Comparison of ENCODE assay signal across 8 mouse cellular contexts in genomic region chr15:60822803-60823619, GRCm38 (mm10). TPM values are rescaled to one million over a fixed set of nuclear protein-coding genes. Genes with fewer than 3 reads are reported as not detected.
DNase-seq lines count a peak whose midpoint lies in the region; ATAC-seq and TF ChIP-seq lines count a peak whose summit lies in the region.

No protein-coding gene starts in this region.

- H3K27me3 ChIP-seq in erythroblast, embryonic 14.5 days (ENCODE audit: control insufficient read depth), result peaks cover 31% of the 10 kb centered on the region
- H3K27me3 ChIP-seq in heart, embryonic 12.5 days (replicated peaks), result no peaks in the 10 kb centered on the region
- H3K27me3 ChIP-seq in kidney, embryonic 16.5 days (ENCODE audit: insufficient read depth, low read length), result no peaks in the 10 kb centered on the region
- no peaks in the 10 kb centered on the region for H3K27me3 ChIP-seq in liver, adult 2 months (ENCODE audit: control insufficient read depth, insufficient read depth, low read length)

- peak overlapping the region; percentile 29 for H3K27ac ChIP-seq in embryonic fibroblast, embryonic 13.5 days (ENCODE audit: insufficient read depth, low read length)
- H3K27ac ChIP-seq in heart, embryonic 12.5 days (ENCODE audit: poor library complexity, severe bottlenecking), result peak overlapping the region; percentile 45
- peak overlapping the region; percentile 97 for H3K27ac ChIP-seq in kidney, embryonic 16.5 days (ENCODE audit: low read length)
- H3K27ac ChIP-seq in liver, adult 2 months (replicated peaks; ENCODE audit: insufficient read depth, low read depth, low read length), result peak overlapping the region; percentile 0; the same call in 1 of the 2 replicates

- TF ChIP-seq POLR2A in embryonic fibroblast, embryonic 13.5 days (IDR thresholded peaks at IDR 0.05; ENCODE audit: low read depth, low read length), result peak; percentile 64
- 0 out of 2 replicates have a peak, but pooled peaks have one; percentile 3 for TF ChIP-seq POLR2A in liver, adult 2 months (IDR thresholded peaks at IDR 0.05; ENCODE audit: extremely low read depth, insufficient read depth, low read length)

- peak; percentile 43; the same call in 1 of the 2 replicates for TF ChIP-seq CTCF in embryonic fibroblast, embryonic 13.5 days (IDR thresholded peaks at IDR 0.05; ENCODE audit: borderline replicate concordance, insufficient read depth, low read length)
- TF ChIP-seq CTCF in liver, adult 2 months (IDR thresholded peaks at IDR 0.05; ENCODE audit: low read depth, low read length), result peak; percentile 61

- peak overlapping the region; percentile 65 for H3K4me3 ChIP-seq in erythroblast, embryonic 14.5 days (replicated peaks)
- H3K4me3 ChIP-seq in embryonic fibroblast, embryonic 13.5 days (ENCODE audit: insufficient read depth, low read length), result peak overlapping the region; percentile 87
- peak overlapping the region; percentile 90 for H3K4me3 ChIP-seq in heart, embryonic 12.5 days
- H3K4me3 ChIP-seq in kidney, embryonic 16.5 days (ENCODE audit: low read length), result peak overlapping the region; percentile 89
- peak overlapping the region; percentile 82 for H3K4me3 ChIP-seq in liver, adult 2 months (ENCODE audit: insufficient read depth, low read depth, low read length)

- H3K4me2 ChIP-seq in heart, embryonic 12.5 days, result peak overlapping the region; percentile 100
- peak overlapping the region; percentile 98 for H3K4me2 ChIP-seq in kidney, embryonic 16.5 days (replicated peaks; ENCODE audit: low read depth, low read length)

- DNase-seq in liver, adult 2 months (ENCODE audit: extremely low read depth, low read depth, low spot score), result peak; percentile 67
- peak; percentile 31 to 56 for DNase-seq in monocyte, adult 2 months (ENCODE audit: low read depth in 1 of 2, low spot score in 2 of 2)
- peak; percentile 55 for DNase-seq in spleen, postnatal 36 days (ENCODE audit: low spot score in 2 of 2)

- no peaks in the 10 kb centered on the region for H3K9me3 ChIP-seq in erythroblast, embryonic 14.5 days (ENCODE audit: control insufficient read depth, low read length)
- H3K9me3 ChIP-seq in heart, embryonic 12.5 days (replicated peaks), result no peaks in the 10 kb centered on the region
- no peaks in the 10 kb centered on the region for H3K9me3 ChIP-seq in kidney, embryonic 16.5 days (ENCODE audit: low read length)

- no peaks in the 10 kb centered on the region for H3K36me3 ChIP-seq in erythroblast, embryonic 14.5 days (ENCODE audit: control insufficient read depth)
- H3K36me3 ChIP-seq in heart, embryonic 12.5 days, result peaks cover 3% of the 10 kb centered on the region; the same call in 1 of the 2 replicates
- peaks cover 9% of the 10 kb centered on the region; the same call in 1 of the 2 replicates for H3K36me3 ChIP-seq in kidney, embryonic 16.5 days (ENCODE audit: insufficient read depth, low read length)
- H3K36me3 ChIP-seq in liver, adult 2 months (ENCODE audit: control insufficient read depth, insufficient read depth, low read length), result no peaks in the 10 kb centered on the region

- no peaks in the 10 kb centered on the region for H3K79me2 ChIP-seq in liver, adult 2 months (ENCODE audit: control insufficient read depth, insufficient read depth, low read length)

- ATAC-seq in erythroblast, adult 5-6 weeks (replicated peaks; ENCODE audit: low FRiP score, poor library complexity, severe bottlenecking), result no peak
- ATAC-seq in heart, embryonic 12.5 days (ENCODE audit: insufficient number of reproducible peaks, low FRiP score), result peak; percentile 67
- ATAC-seq in kidney, embryonic 16.5 days (ENCODE audit: low FRiP score, low TSS enrichment), result peak; percentile 66

- peak overlapping the region; percentile 87 for H3K9ac ChIP-seq in heart, embryonic 12.5 days
- H3K9ac ChIP-seq in kidney, embryonic 16.5 days (replicated peaks; ENCODE audit: low read length), result peak overlapping the region; percentile 89
- peak overlapping the region; percentile 75 for H3K9ac ChIP-seq in liver, adult 2 months (ENCODE audit: low read depth, low read length)

- WGBS in heart, embryonic 12.5 days, result under 1% methylated on average over 68 of the region's 68 CpGs
- under 1% methylated on average over 65 of the region's 68 CpGs for WGBS in kidney, embryonic 16.5 days
- WGBS in liver, adult 2 months, result under 1% methylated on average over 68 of the region's 68 CpGs

- peaks cover 24% of the 10 kb centered on the region for H3K4me1 ChIP-seq in erythroblast, embryonic 14.5 days (ENCODE audit: control insufficient read depth)
- 0 out of 2 replicates have a peak, but pooled peaks cover 4% of the 10 kb centered on the region for H3K4me1 ChIP-seq in embryonic fibroblast, embryonic 13.5 days (ENCODE audit: control insufficient read depth, insufficient read depth, low read length)
- peaks cover 15% of the 10 kb centered on the region for H3K4me1 ChIP-seq in heart, embryonic 12.5 days (replicated peaks)
- H3K4me1 ChIP-seq in kidney, embryonic 16.5 days (ENCODE audit: insufficient read depth, low read length), result peaks cover 22% of the 10 kb centered on the region
- no peaks in the 10 kb centered on the region for H3K4me1 ChIP-seq in liver, adult 2 months (ENCODE audit: control insufficient read depth, insufficient read depth, low read length)

RNA-seq across cellular contexts. Expression of gene Fam84b, which starts 30.6 kb away (rescaled TPM):
- polyA plus RNA-seq in erythroblast, embryonic 14.5 days (2012), result 0.01 TPM in 1 of 2 replicates, not detected in the other
- 1.3 and 1.5 TPM in 2 replicates for total RNA-seq in erythroblast, adult 5-6 weeks (2015; ENCODE audit: low replicate concordance)
- 1.1 TPM in 2 replicates for total RNA-seq in erythroblast, adult 5-6 weeks (2017; ENCODE audit: low replicate concordance)
- 12.1 and 18.2 TPM in 2 replicates for polyA plus RNA-seq in embryonic fibroblast, embryonic 13.5 days (2011; ENCODE audit: insufficient read length, low read depth, missing spikeins)
- 13.2 and 13.6 TPM in 2 replicates for polyA plus RNA-seq in heart, embryonic 12.5 days (2016; fragmentation: Nextera tagmentation; extraction: Ambion mirVana)
- 26.5 and 28.2 TPM in 2 replicates for polyA plus RNA-seq in kidney, embryonic 16.5 days (2015; fragmentation: Nextera tagmentation; extraction: Ambion mirVana)
- 5.5 and 5.7 TPM in 2 replicates for total RNA-seq in liver, adult 2 months (2014; rRNA removed)
- polyA plus RNA-seq in liver, adult 2 months (2012; rRNA removed), result 10.6 and 12.3 TPM in 2 replicates

Comparison
In these comparisons a context has a peak if more than half of its experiments do, and no peak if none do; other contexts are left out.
1. H3K27ac ChIP-seq: peak in every context shown above with its lines; median percentile 97 in kidney, embryonic 16.5 days; 45 in heart, embryonic 12.5 days; 29 in embryonic fibroblast, embryonic 13.5 days; 0 in liver, adult 2 months.
2. RNA of gene Fam84b, which starts 30.6 kb away (polyA plus RNA-seq): 26.5 to 28.2 TPM in kidney, embryonic 16.5 days, 13.2 to 13.6 TPM in heart, embryonic 12.5 days, 12.1 to 18.2 TPM in embryonic fibroblast, embryonic 13.5 days and 10.6 to 12.3 TPM in liver, adult 2 months; 0.01 TPM in erythroblast, embryonic 14.5 days; every median in the first group is over 10 times any median in the second.
3. Peak in every context shown above with its lines, with median percentiles within 50 percentile points of each other: H3K4me3 ChIP-seq, H3K9ac ChIP-seq and DNase-seq.